Mouse (Mus musculus): ENCODE results near the gene Kremen2. TPM values are rescaled to one million over a fixed set of nuclear protein-coding genes. Genes with fewer than 3 reads are reported as not detected.

Kremen2 gene
- total RNA-seq, 2 experiments from 2014 or later = not detected

GRCm38 (mm10) chr17:23761155-23761554 lies 15.5 kb upstream of the Kremen2 start:
- ATAC-seq (ENCODE audit: poor library complexity, severe bottlenecking) = no peak

GRCm38 (mm10) chr17:23760231-23760630 lies 14.6 kb upstream of the Kremen2 start:
- ATAC-seq (ENCODE audit: poor library complexity, severe bottlenecking) = no peak

- no peak for ATAC-seq (ENCODE audit: poor library complexity, severe bottlenecking)
Measured at GRCm38 (mm10) chr17:23758801-23759200, 13.2 kb upstream of the Kremen2 start.

- no peak for ATAC-seq (ENCODE audit: poor library complexity, severe bottlenecking)
Measured at GRCm38 (mm10) chr17:23757581-23757980, 11.9 kb upstream of the Kremen2 start.

GRCm38 (mm10) chr17:23755689-23756088 lies 10.1 kb upstream of the Kremen2 start:
- ATAC-seq (ENCODE audit: poor library complexity, severe bottlenecking) = no peak

- no peak for ATAC-seq (ENCODE audit: poor library complexity, severe bottlenecking)
Measured at GRCm38 (mm10) chr17:23749400-23750191, 4.0 kb upstream of the Kremen2 start.

- peak; percentile 71 for ATAC-seq (ENCODE audit: poor library complexity, severe bottlenecking)
Measured at GRCm38 (mm10) chr17:23748631-23749391, 3.2 kb upstream of the Kremen2 start.

- ATAC-seq (ENCODE audit: poor library complexity, severe bottlenecking) = no peak; the same call in 1 of the 2 replicates
Measured at GRCm38 (mm10) chr17:23748026-23748425, 2.4 kb upstream of the Kremen2 start.

GRCm38 (mm10) chr17:23747471-23747870 lies 1.8 kb upstream of the Kremen2 start:
- ATAC-seq (ENCODE audit: poor library complexity, severe bottlenecking) = no peak

GRCm38 (mm10) chr17:23746767-23747166 lies 1.1 kb upstream of the Kremen2 start:
- peak; percentile 55 for ATAC-seq (ENCODE audit: poor library complexity, severe bottlenecking)

GRCm38 (mm10) chr17:23746311-23746710 lies 678 bp upstream of the Kremen2 start:
- ATAC-seq (ENCODE audit: poor library complexity, severe bottlenecking) = no peak

GRCm38 (mm10) chr17:23744651-23745050 lies 982 bp downstream of the Kremen2 start:
- no peak for ATAC-seq (ENCODE audit: poor library complexity, severe bottlenecking)

- no peak for ATAC-seq (ENCODE audit: poor library complexity, severe bottlenecking)
Measured at GRCm38 (mm10) chr17:23744076-23744475, 1.6 kb downstream of the Kremen2 start.

- ATAC-seq (ENCODE audit: poor library complexity, severe bottlenecking) = no peak
Measured at GRCm38 (mm10) chr17:23742941-23743340, 2.7 kb downstream of the Kremen2 start.

GRCm38 (mm10) chr17:23742210-23742793 lies 3.3 kb downstream of the Kremen2 start:
- no peak for ATAC-seq (ENCODE audit: poor library complexity, severe bottlenecking)

- no peak for ATAC-seq (ENCODE audit: poor library complexity, severe bottlenecking)
Measured at GRCm38 (mm10) chr17:23741359-23742209, 4.0 kb downstream of the Kremen2 start.

GRCm38 (mm10) chr17:23740598-23741021 lies 5.0 kb downstream of the Kremen2 start, which contains the start of gene Paqr4:
Paqr4 (minus strand) TSS chr17:23740867.
- peak; percentile 18; the same call in 1 of the 2 replicates for ATAC-seq (ENCODE audit: poor library complexity, severe bottlenecking)

GRCm38 (mm10) chr17:23740136-23740584 lies 5.5 kb downstream of the Kremen2 start:
- ATAC-seq (ENCODE audit: poor library complexity, severe bottlenecking) = peak; percentile 89

GRCm38 (mm10) chr17:23739202-23740135 lies 6.2 kb downstream of the Kremen2 start:
- no peak for ATAC-seq (ENCODE audit: poor library complexity, severe bottlenecking)
